Mouse (Mus musculus) liver, postnatal 0 days (tissue): ENCODE results near the gene Gm21985. TPM values are rescaled to one million over a fixed set of nuclear protein-coding genes. Genes with fewer than 3 reads are reported as not detected.
"Not testable (repeated sequence)": the region's sequence is repeated elsewhere in the genome, so short reads cannot be mapped to it uniquely, and the experiment has no call there.

Source experiments
- ATAC-seq: fragments of 200-750 bp; cut with Nextera tagmentation; 2 replicates; pipeline ENCODE4 v1.8.0; 2017; ENCODE audit warnings: mild to moderate bottlenecking, moderate library complexity
- DNase-seq: peaks from one replicate; pipeline ENCODE4 v3.0.0-alpha.2; 2016
- H3K27ac ChIP-seq: fragments of 300-500 bp; sonication (generic); 2 replicates; pipeline ENCODE4 v1.5.1; 2014; ENCODE audit warnings: antibody characterized with exemption, moderate library complexity, mild to moderate bottlenecking, low read depth
- H3K27me3 ChIP-seq: fragments of 300-500 bp; sonication (generic); 2 replicates; pipeline ENCODE4 v1.6.1; 2014; ENCODE audit warnings: low read length, control low read depth, mixed read lengths; ENCODE audit not compliant: insufficient read depth
- H3K36me3 ChIP-seq: fragments of 300-500 bp; sonication (generic); replicated peaks from 2 replicates; pipeline ENCODE4 v1.6.1; 2014; ENCODE audit warnings: mild to moderate bottlenecking, control low read depth, low read length, moderate library complexity, mixed read lengths; ENCODE audit not compliant: insufficient read depth
- H3K4me1 ChIP-seq: fragments of 300-500 bp; sonication (generic); 2 replicates; pipeline ENCODE4 v1.6.1; 2014; ENCODE audit warnings: antibody characterized with exemption, mild to moderate bottlenecking, control low read depth; ENCODE audit not compliant: insufficient read depth
- H3K4me2 ChIP-seq: fragments of 300-500 bp; sonication (generic); 2 replicates; pipeline ENCODE4 v1.6.1; 2014; ENCODE audit warnings: low read depth, mild to moderate bottlenecking, low read length, moderate library complexity, mixed read lengths
- H3K4me3 ChIP-seq: fragments of 300-500 bp; sonication (generic); 2 replicates; pipeline ENCODE4 v1.5.1; 2014; ENCODE audit warnings: low read depth, low read length
- H3K9ac ChIP-seq: fragments of 300-500 bp; sonication (generic); replicated peaks from 2 replicates; pipeline ENCODE4 v1.6.1; 2014; ENCODE audit warnings: mild to moderate bottlenecking, moderate library complexity
- H3K9me3 ChIP-seq: fragments of 300-500 bp; sonication (generic); 2 replicates; pipeline ENCODE4 v1.6.1; 2016; ENCODE audit warnings: mild to moderate bottlenecking, control low read depth, low read length, mixed read lengths
- CTCF ChIP-seq: sonication (generic); IDR thresholded peaks from 2 replicates; pipeline ENCODE4 v1.5.1; 2016; ENCODE audit warnings: antibody characterized with exemption, low read depth
- EP300 ChIP-seq: IDR thresholded peaks from 2 replicates; pipeline ENCODE4 v1.6.1; 2016; ENCODE audit warnings: antibody characterized with exemption, low read depth, mild to moderate bottlenecking
- WGBS: fragments of 180-500 bp; shearing (Covaris S2); extraction: QIAGEN DNeasy Blood & Tissue Kit; methylation state at CpG from one replicate; pipeline ENCODE4 v1.1.7; 2014; ENCODE audit not compliant: insufficient replicate concordance; 5-methylcytosine and 5-hydroxymethylcytosine counted together
- polyA plus RNA-seq: library from polyadenylated mRNA; unstranded; fragments of >200 nt; fragmentation: Nextera tagmentation; extraction: Ambion mirVana; gene quantifications from 2 replicates; pipeline ENCODE4 v1.2.1, GENCODE M21; 2015

The Gm21985 gene
- polyA plus RNA-seq, 1 experiment from 2014 or later: not detected

- Histone ChIP-seq H3K9me3 (no peaks in the 10 kb centered on the region), H3K9ac (no peak overlapping the region), H3K36me3 (no peaks in the 10 kb centered on the region), H3K27ac (no peak overlapping the region), H3K4me2 (no peak overlapping the region), H3K4me3 (no peak overlapping the region), H3K27me3 (no peaks in the 10 kb centered on the region), H3K4me1 (peaks cover 16% of the 10 kb centered on the region)
- ATAC-seq (no peak), DNase-seq (no peak)
- TF ChIP-seq EP300 (no peak), CTCF (no peak)
Observed at GRCm38 (mm10) chr2:112393958-112394357, 127.8 kb downstream of the Gm21985 start.

DNA sequence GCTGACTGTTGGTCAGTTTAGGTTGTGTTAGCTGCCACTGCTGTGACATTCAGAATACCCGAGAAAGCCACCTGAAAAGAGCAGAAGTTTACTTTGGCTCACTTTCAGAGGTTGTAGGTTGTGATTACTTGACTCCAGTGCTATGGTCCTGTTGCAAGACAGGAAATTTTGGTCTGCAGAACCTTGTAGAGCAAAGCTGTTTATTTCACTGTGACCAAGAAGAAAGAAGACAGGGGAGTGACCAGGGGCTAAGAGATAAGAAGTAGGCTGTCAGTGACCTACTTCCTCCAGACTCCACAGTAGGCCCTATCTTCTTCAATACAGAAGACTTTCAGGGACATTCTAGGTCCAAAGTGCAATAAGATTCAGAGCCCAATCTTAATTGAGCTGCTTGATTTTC is 130.5 kb downstream of the Gm21985 start:
- 11% methylated on average over 1 of the region's 1 CpGs for WGBS
- ATAC-seq: no peak

DNA sequence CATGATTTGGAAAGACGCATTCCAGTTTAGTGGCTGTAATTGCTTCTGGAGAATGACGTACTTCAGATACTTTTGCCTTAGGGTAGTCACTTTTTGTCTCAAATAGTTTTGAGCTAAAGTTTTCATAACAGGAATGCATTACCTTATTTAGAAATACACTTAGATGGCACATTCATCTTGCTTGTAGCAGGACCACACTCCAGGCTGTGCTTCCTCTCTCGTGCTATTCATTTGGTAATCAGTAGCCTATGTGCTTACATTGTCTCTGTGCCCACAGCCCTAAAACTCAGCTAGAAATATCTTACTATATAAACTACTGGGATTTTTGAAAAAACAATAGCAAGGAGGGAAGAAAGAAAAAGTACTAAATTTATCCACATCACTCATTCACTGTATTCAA is 140.9 kb downstream of the Gm21985 start:
- ATAC-seq (no peak), DNase-seq (no peak)
- Histone ChIP-seq H3K27ac (no peak overlapping the region), H3K27me3 (no peaks in the 10 kb centered on the region), H3K9ac (no peak overlapping the region), H3K4me3 (no peak overlapping the region), H3K4me1 (no peaks in the 10 kb centered on the region), H3K9me3 (no peaks in the 10 kb centered on the region), H3K36me3 (peaks cover 23% of the 10 kb centered on the region), H3K4me2 (no peak overlapping the region)
- TF ChIP-seq EP300: no peak
- TF ChIP-seq CTCF: no peak
- WGBS: 86% methylated on average over 3 of the region's 3 CpGs

More for the DNA sequence above, 130.5 kb downstream of the Gm21985 start:
- Histone ChIP-seq H3K9ac (no peak overlapping the region), H3K27ac (no peak overlapping the region), H3K4me1 (peaks cover 8% of the 10 kb centered on the region), H3K9me3 (no peaks in the 10 kb centered on the region), H3K36me3 (no peaks in the 10 kb centered on the region), H3K4me2 (no peak overlapping the region), H3K4me3 (no peak overlapping the region), H3K27me3 (no peaks in the 10 kb centered on the region)
- no peak for TF ChIP-seq EP300
- no peak for TF ChIP-seq CTCF
- no peak for DNase-seq

GRCm38 (mm10) chr2:112425308-112425707 is 159.2 kb downstream of the Gm21985 start:
- no peak for DNase-seq
- no peak for ATAC-seq

GRCm38 (mm10) chr2:112428534-112428933 is 162.4 kb downstream of the Gm21985 start:
- H3K4me3 ChIP-seq, ATAC-seq, H3K4me1 ChIP-seq, H3K9me3 ChIP-seq, H3K36me3 ChIP-seq, DNase-seq, H3K27me3 ChIP-seq, H3K4me2 ChIP-seq, H3K27ac ChIP-seq, H3K9ac ChIP-seq: not testable (repeated sequence)
- WGBS: 76% methylated on average over 3 of the region's 3 CpGs

More at GRCm38 (mm10) chr2:112425308-112425707, 159.2 kb downstream of the Gm21985 start:
- TF ChIP-seq CTCF: no peak
- TF ChIP-seq EP300: no peak
- Histone ChIP-seq H3K9ac (no peak overlapping the region), H3K9me3 (no peaks in the 10 kb centered on the region), H3K4me3 (no peak overlapping the region), H3K27me3 (no peaks in the 10 kb centered on the region), H3K4me2 (no peak overlapping the region), H3K27ac (no peak overlapping the region), H3K36me3 (no peaks in the 10 kb centered on the region), H3K4me1 (no peaks in the 10 kb centered on the region)
- WGBS: 41% methylated on average over 3 of the region's 3 CpGs

- H3K4me2 ChIP-seq: no peak overlapping the region
- H3K4me3 ChIP-seq: no peak overlapping the region
- 73% methylated on average over 4 of the region's 4 CpGs for WGBS
- DNase-seq: no peak
- H3K27me3 ChIP-seq: no peaks in the 10 kb centered on the region
- no peak overlapping the region for H3K9ac ChIP-seq
- no peak overlapping the region for H3K27ac ChIP-seq
- no peaks in the 10 kb centered on the region for H3K4me1 ChIP-seq
- H3K9me3 ChIP-seq: no peaks in the 10 kb centered on the region
- no peaks in the 10 kb centered on the region for H3K36me3 ChIP-seq
- no peak for ATAC-seq
- TF ChIP-seq CTCF (no peak), EP300 (no peak)
Observed at GRCm38 (mm10) chr2:112429665-112430064, 163.6 kb downstream of the Gm21985 start.

GRCm38 (mm10) chr2:112430403-112430802 is 164.3 kb downstream of the Gm21985 start:
- TF ChIP-seq CTCF (no peak), EP300 (no peak)
- no peak overlapping the region for H3K4me2 ChIP-seq
- H3K27ac ChIP-seq: no peak overlapping the region
- H3K36me3 ChIP-seq: no peaks in the 10 kb centered on the region
- no peaks in the 10 kb centered on the region for H3K9me3 ChIP-seq
- no peak overlapping the region for H3K4me3 ChIP-seq
- no peak for DNase-seq
- ATAC-seq: no peak
- H3K27me3 ChIP-seq: no peaks in the 10 kb centered on the region
- WGBS: 52% methylated on average over 5 of the region's 5 CpGs
- no peaks in the 10 kb centered on the region for H3K4me1 ChIP-seq
- H3K9ac ChIP-seq: no peak overlapping the region
